Mouse (Mus musculus) ES-Bruce4 (cell line): Measurements from ENCODE around the gene Zfp593. TPM values are rescaled to one million over a fixed set of nuclear protein-coding genes. Genes with fewer than 3 reads are reported as not detected.

Experiments used
- H3K27ac ChIP-seq: 2 replicates; pipeline ENCODE4 v1.5.1; 2012; ENCODE audit warnings: low read length, inconsistent platforms; ENCODE audit not compliant: insufficient read depth
- H3K27me3 ChIP-seq: 2 replicates; pipeline ENCODE4 v1.6.1; 2012; ENCODE audit warnings: mild to moderate bottlenecking, low read length, inconsistent platforms; ENCODE audit not compliant: control insufficient read depth, poor library complexity, insufficient read depth, severe bottlenecking
- H3K36me3 ChIP-seq: 2 replicates; pipeline ENCODE4 v1.6.1; 2012; ENCODE audit warnings: inconsistent platforms, mild to moderate bottlenecking, low read length, moderate library complexity; ENCODE audit not compliant: control insufficient read depth, poor library complexity, insufficient read depth, severe bottlenecking
- H3K4me1 ChIP-seq: one replicate; pipeline ENCODE4 v1.8.1; 2011; ENCODE audit warnings: low read length; ENCODE audit not compliant: control insufficient read depth, insufficient read depth
- H3K4me3 ChIP-seq: 2 replicates; pipeline ENCODE4 v1.5.1; 2011; ENCODE audit warnings: low read depth, mild to moderate bottlenecking, low read length
- H3K9ac ChIP-seq: 2 replicates; pipeline ENCODE4 v1.6.1; 2012; ENCODE audit warnings: low read depth, mild to moderate bottlenecking, inconsistent platforms; ENCODE audit not compliant: poor library complexity, severe bottlenecking
- H3K9me3 ChIP-seq: replicated peaks from 2 replicates; pipeline ENCODE4 v1.6.1; 2012; ENCODE audit warnings: mild to moderate bottlenecking, low read length, inconsistent platforms; ENCODE audit not compliant: control insufficient read depth, poor library complexity, insufficient read depth, severe bottlenecking
- CTCF ChIP-seq: IDR thresholded peaks from one replicate; pipeline ENCODE4 v1.8.1; 2011; ENCODE audit warnings: low read depth, low read length
- EP300 ChIP-seq: IDR thresholded peaks from 2 replicates; pipeline ENCODE4 v1.6.1; 2011; ENCODE audit warnings: low read depth, low read length; ENCODE audit not compliant: insufficient read depth
- POLR2A ChIP-seq: IDR thresholded peaks from one replicate; pipeline ENCODE4 v1.8.1; 2011; ENCODE audit warnings: low read length; ENCODE audit not compliant: insufficient read depth
- polyA plus RNA-seq: library from polyadenylated mRNA; stranded (reverse); fragments of >200 nt; gene quantifications from 2 replicates; pipeline ENCODE4 v1.2.4, GENCODE M21; 2011; ENCODE audit warnings: low read depth; ENCODE audit not compliant: missing spikeins, insufficient read depth, insufficient read length

Zfp593 gene
- polyA plus RNA-seq, 1 experiment = 17.2 TPM

DNA sequence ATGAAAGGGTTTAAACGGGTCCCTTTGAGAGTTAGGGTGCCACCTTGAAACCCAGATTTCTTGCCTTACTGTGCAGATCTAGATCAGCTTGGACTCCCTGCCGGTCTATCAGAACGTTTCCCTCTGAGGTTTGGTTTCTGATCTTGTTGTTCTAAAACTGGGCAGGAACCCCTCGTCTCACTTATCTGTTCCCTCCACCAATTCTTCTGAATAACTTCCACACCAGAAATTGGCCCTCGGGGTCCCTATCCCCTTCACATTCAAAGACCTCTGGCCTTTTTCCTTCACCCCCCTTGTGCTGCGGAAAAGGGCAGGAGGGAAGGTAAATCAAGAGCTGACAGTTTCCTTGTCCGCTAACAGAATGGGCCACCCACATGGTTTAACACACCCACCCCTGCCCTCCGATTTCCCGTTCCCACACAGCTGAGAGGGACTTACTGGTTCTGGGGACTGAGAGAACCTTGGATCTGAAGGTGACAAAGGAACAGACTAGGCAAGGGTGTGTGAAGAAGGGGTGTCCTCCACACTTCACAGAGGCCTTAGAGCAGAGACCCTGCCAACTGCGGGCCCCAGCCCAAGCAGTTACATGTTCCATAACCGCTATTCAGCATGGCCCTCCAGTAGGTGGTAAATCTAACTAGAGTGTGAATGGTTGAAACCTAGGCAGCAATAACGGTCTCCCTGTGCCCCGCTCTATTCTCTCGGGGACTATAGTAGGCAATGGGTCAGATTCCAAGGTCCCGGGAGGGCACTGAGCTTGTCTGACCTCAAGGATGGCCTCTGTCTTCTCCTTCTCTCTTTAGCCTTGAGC is 7.7 kb upstream of the Zfp593 start:
- H3K36me3 ChIP-seq = no peaks in the 10 kb centered on the region
- H3K4me1 ChIP-seq = peaks cover 11% of the 10 kb centered on the region
- H3K4me3 ChIP-seq = no peak overlapping the region
- H3K9ac ChIP-seq = no peak overlapping the region
- H3K27me3 ChIP-seq = peaks cover 9% of the 10 kb centered on the region
- no peak for TF ChIP-seq EP300
- TF ChIP-seq CTCF = no peak
- no peak for TF ChIP-seq POLR2A
- H3K9me3 ChIP-seq = no peaks in the 10 kb centered on the region
- H3K27ac ChIP-seq = no peak overlapping the region

DNA sequence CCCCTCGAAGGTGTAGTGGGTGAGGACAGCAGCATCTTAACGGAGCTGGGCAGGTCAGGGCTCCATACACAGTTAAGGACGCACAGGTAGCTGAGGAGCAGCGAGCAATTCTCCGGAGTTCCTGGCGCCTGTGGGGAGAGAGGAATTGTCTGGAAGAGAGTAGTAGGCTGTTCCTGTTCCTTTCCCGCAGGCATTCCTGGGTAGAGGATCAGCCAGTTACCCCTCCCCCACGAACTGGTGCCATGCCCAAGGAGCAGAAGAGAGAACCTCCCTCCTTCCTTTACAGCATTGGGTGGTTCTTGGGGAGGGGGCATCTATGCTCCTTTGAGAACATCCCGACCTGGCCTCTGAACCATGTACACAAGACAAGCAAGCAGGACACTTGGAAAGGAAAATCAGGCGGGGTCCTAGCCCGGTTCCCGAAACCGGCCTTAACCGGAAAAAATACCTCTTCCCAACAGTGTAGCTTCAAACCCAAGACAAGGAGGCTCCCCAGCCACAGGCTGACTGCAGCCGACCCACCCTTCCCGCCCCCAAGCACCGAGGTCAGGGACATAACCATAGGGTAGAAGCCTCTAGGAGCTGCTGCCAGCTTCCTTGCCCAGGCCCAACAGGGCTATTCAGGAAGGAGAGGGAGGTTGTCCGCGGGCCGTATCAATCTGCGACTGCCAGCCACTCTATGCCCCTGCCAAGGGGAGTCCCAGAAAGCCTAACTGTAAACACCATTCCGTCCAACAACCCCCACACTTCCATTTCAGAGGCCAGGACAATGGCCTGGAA is 6.9 kb upstream of the Zfp593 start:
- Histone ChIP-seq H3K27ac (no peak overlapping the region), H3K4me1 (peaks cover 8% of the 10 kb centered on the region), H3K9me3 (no peaks in the 10 kb centered on the region), H3K27me3 (peaks cover 9% of the 10 kb centered on the region), H3K36me3 (no peaks in the 10 kb centered on the region), H3K4me3 (peak overlapping the region; percentile 54; the same call in 1 of the 2 replicates), H3K9ac (no peak overlapping the region)
- no peak for TF ChIP-seq CTCF
- no peak for TF ChIP-seq EP300
- TF ChIP-seq POLR2A = no peak

DNA sequence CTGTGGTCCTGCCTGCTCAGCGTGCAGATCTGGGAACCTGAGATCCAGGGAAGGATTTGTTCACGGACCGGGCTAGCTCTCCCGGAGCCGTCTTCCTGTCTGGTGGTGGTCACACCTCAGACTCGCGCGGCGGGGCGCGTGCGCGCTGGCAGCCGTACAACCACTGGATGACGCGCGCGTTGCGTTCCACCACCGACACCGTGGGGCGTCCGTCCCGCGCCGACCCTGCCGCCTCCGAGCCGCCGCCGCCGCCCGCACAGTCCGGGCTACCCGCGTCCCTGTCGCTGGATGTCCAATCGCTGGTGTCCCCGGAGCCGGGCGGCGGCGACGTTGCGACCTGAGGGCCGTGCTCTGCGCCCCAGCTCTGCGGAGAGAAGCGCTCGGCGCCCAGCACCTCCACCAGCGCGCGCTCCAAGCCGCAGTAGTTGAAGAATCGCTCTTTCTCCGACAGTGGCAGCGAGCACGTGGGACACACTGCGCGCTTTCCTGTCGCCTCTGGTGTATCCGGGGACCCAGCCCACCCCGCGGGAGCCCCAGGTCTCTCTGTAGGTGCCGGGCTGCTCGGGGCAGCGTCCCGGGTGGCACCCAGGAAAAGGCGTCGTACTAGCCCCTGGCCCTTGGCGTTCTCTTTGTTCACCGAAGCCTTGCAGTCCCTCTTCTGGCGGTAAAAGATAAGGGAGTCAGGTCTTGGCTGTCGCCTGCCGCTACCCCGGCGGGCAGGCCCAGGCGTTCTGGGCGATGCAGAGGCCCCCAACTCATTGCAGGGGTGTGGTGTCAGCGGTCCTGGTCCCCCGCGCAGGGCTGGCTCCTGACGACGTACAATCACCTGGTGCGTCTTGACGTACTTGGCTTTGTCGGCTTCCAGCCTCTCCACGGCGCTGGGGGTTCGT is 6.1 kb upstream of the Zfp593 start:
- Histone ChIP-seq H3K27ac (no peak overlapping the region), H3K4me1 (peaks cover 8% of the 10 kb centered on the region), H3K27me3 (peaks cover 9% of the 10 kb centered on the region), H3K4me3 (peak overlapping the region; percentile 54), H3K36me3 (no peaks in the 10 kb centered on the region), H3K9ac (peak overlapping the region; percentile 62), H3K9me3 (no peaks in the 10 kb centered on the region)
- TF ChIP-seq CTCF (no peak), EP300 (no peak), POLR2A (no peak)

DNA sequence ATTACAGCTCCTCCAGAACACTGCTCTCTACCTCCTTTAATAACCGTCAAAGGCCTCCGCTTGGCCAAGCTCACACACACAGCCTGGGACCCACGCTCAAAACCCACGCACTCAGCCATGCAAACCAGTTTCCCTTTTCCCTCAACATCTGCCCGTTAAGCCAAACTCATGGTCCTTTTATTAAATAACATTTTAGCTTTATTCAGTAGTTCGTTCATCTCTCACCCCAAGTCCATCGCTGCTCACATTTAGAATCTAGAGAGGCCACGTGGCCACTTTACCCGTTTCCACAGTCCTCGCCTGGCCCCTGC is 5.5 kb upstream of the Zfp593 start:
- Histone ChIP-seq H3K36me3 (no peaks in the 10 kb centered on the region), H3K4me1 (peaks cover 6% of the 10 kb centered on the region), H3K27ac (no peak overlapping the region), H3K27me3 (peaks cover 9% of the 10 kb centered on the region), H3K4me3 (peak overlapping the region; percentile 54), H3K9me3 (no peaks in the 10 kb centered on the region), H3K9ac (peak overlapping the region; percentile 62)
- TF ChIP-seq EP300 (no peak), CTCF (no peak)

DNA sequence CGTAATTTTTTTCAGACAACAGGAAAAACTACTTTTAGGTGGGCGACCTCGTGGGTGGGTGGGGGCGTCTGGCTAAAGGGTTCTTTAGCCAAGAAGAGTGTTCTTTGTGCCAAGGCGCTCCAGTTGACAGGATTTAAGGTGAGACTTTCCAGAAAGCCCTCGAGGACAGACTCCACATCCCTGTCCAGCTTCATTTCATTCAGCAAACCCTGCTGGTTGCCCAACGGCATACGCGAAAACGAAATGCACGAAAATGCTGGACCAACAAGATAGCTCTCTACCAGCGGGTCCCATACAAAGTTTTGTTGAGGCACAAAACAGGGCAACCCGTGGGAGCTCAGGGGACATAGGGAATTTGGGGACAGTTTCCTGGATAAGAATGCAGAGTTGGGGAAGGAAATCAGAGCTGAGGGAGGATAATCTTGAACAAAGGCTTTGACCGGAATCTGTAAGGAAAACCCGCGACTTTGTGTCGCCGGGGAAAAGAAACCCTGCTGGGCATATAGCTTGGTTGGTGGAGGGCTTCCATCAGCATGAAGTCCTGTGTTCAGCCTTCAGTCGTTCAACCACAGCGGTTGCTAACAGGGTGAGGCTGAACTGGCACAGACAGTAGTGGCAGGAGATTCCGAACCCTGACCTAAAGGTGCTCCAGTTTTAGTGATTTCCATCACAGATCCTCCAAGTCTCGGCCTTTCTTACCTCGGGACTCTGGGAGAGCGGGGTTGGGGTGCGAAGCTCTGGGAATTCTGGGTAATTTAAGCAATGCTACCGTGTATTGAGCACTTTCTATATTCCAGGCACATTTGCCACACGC is 4.9 kb upstream of the Zfp593 start:
- no peak for TF ChIP-seq POLR2A
- no peak for TF ChIP-seq CTCF
- no peak for TF ChIP-seq EP300
- peaks cover 9% of the 10 kb centered on the region for H3K27me3 ChIP-seq
- no peaks in the 10 kb centered on the region for H3K36me3 ChIP-seq
- H3K4me3 ChIP-seq = peak overlapping the region; percentile 56
- H3K9ac ChIP-seq = peak overlapping the region; percentile 67
- peaks cover 5% of the 10 kb centered on the region for H3K4me1 ChIP-seq
- no peaks in the 10 kb centered on the region for H3K9me3 ChIP-seq
- no peak overlapping the region for H3K27ac ChIP-seq
